Mouse (Mus musculus): ENCODE measurements around the gene Mb21d2.

GRCm38 (mm10) chr16:28906370-28907275, 22.9 kb downstream of the Mb21d2 start:
- TF ChIP-seq GATA1 (IDR thresholded peaks at IDR 0.05; ENCODE audit: borderline replicate concordance, low read length) (no peak), FLI1 (IDR thresholded peaks at IDR 0.05; ENCODE audit: low read length) (no peak)
